ENCODE assay signal across 10 mouse cellular contexts in genomic region chr17:34169279-34169678, GRCm38 (mm10). TPM values are rescaled to one million over a fixed set of nuclear protein-coding genes. Genes with fewer than 3 reads are reported as not detected.
DNase-seq lines count a peak whose midpoint lies in the region; ATAC-seq and TF ChIP-seq lines count a peak whose summit lies in the region.
"Had no signal": no experiment of that assay in that cellular context is flagged by ENCODE, and none has a peak within 500 bp of the region (broad histone marks: within the 10 kb centered on the region; RNA-seq: fewer than 3 reads in every experiment).

No protein-coding gene starts in this region.

- no peaks in the 10 kb centered on the region for H3K9me3 ChIP-seq in limb, embryonic 11.5 days (ENCODE audit: control insufficient read depth, low read length)
- no peaks in the 10 kb centered on the region for H3K9me3 ChIP-seq in limb, embryonic 10.5 days (replicated peaks)
- H3K9me3 ChIP-seq: hindbrain, embryonic 15.5 days; neural tube, embryonic 13.5 days had no signal

- H3K4me3 ChIP-seq in limb, embryonic 11.5 days (ENCODE audit: low read depth, low read length): no peak overlapping the region
- no peak overlapping the region for H3K4me3 ChIP-seq in limb, embryonic 10.5 days
- no peak overlapping the region for H3K4me3 ChIP-seq in lung, adult 2 months (replicated peaks; ENCODE audit: extremely low read depth, low read depth, low read length)
- H3K4me3 ChIP-seq: hindbrain, embryonic 15.5 days; neural tube, embryonic 13.5 days had no signal

- no peaks in the 10 kb centered on the region for H3K4me1 ChIP-seq in limb, embryonic 11.5 days (ENCODE audit: control insufficient read depth, insufficient read depth, low read length)
- no peaks in the 10 kb centered on the region for H3K4me1 ChIP-seq in limb, embryonic 10.5 days
- H3K4me1 ChIP-seq in lung, adult 2 months (ENCODE audit: control insufficient read depth, insufficient read depth, low read length): no peaks in the 10 kb centered on the region
- H3K4me1 ChIP-seq: hindbrain, embryonic 15.5 days; neural tube, embryonic 13.5 days had no signal

- no peak overlapping the region for H3K4me2 ChIP-seq in limb, embryonic 11.5 days (ENCODE audit: low read depth, severe bottlenecking)
- H3K4me2 ChIP-seq: hindbrain, embryonic 15.5 days; neural tube, embryonic 13.5 days had no signal

- no peaks in the 10 kb centered on the region for H3K36me3 ChIP-seq in limb, embryonic 11.5 days (ENCODE audit: control insufficient read depth, insufficient read depth, low read length)
- H3K36me3 ChIP-seq in limb, embryonic 10.5 days: no peaks in the 10 kb centered on the region
- H3K36me3 ChIP-seq: hindbrain, embryonic 15.5 days; neural tube, embryonic 13.5 days had no signal

- peaks cover 3% of the 10 kb centered on the region; the same call in 1 of the 2 replicates for H3K27me3 ChIP-seq in limb, embryonic 11.5 days (ENCODE audit: control insufficient read depth, insufficient read depth, low read length)
- H3K27me3 ChIP-seq in limb, embryonic 10.5 days (ENCODE audit: low read depth, poor library complexity, severe bottlenecking): no peaks in the 10 kb centered on the region; the same call in 1 of the 2 replicates
- H3K27me3 ChIP-seq: hindbrain, embryonic 15.5 days had no signal

- TF ChIP-seq POLR2A in lung, adult 2 months (IDR thresholded peaks at IDR 0.05; ENCODE audit: borderline replicate concordance, extremely low read depth, low read depth, low read length): no peak

- H3K9ac ChIP-seq in limb, embryonic 11.5 days (ENCODE audit: low read length): no peak overlapping the region
- H3K9ac ChIP-seq: hindbrain, embryonic 15.5 days; neural tube, embryonic 13.5 days had no signal

- ATAC-seq in limb, embryonic 11.5 days (ENCODE audit: insufficient number of reproducible peaks, low FRiP score, low TSS enrichment, low read depth): no peak

- WGBS in limb, embryonic 11.5 days: 0% methylated on average over 2 of the region's 2 CpGs
- 4% methylated on average over 2 of the region's 2 CpGs for WGBS in limb, embryonic 10.5 days
- WGBS in lung, adult 2 months: 3% methylated on average over 2 of the region's 2 CpGs

- TF ChIP-seq CTCF in lung, adult 2 months (IDR thresholded peaks at IDR 0.05; ENCODE audit: insufficient read depth, low read length): peak; percentile 79

- no peak overlapping the region for H3K27ac ChIP-seq in limb, embryonic 11.5 days (replicated peaks; ENCODE audit: low read depth, low read length)
- H3K27ac ChIP-seq in limb, embryonic 10.5 days: no peak overlapping the region
- H3K27ac ChIP-seq: hindbrain, embryonic 15.5 days; neural tube, embryonic 13.5 days had no signal

- peak; percentile 20 to 22 for DNase-seq in cerebellum, adult 18-20 months
- DNase-seq in cerebellum, adult 9-11 months: no peak
- DNase-seq in limb, embryonic 11.5 days (ENCODE audit: low spot score): peak; percentile 45
- no peak for DNase-seq in limb, embryonic 10.5 days (ENCODE audit: low spot score)
- peak; percentile 47 for DNase-seq in ZHBTc4 (ENCODE audit: low read depth, low spot score)
- peak; percentile 54 for DNase-seq in forelimb bud, embryonic 11.5 days (ENCODE audit: low read depth, low spot score)
- no peak for DNase-seq in lung, adult 2 months
- peak; percentile 12 for DNase-seq in telencephalon, adult 2 months (ENCODE audit: low read depth, low spot score)

RNA-seq across cellular contexts. Expression of gene H2-DMb1, which starts 16.4 kb away (rescaled TPM):
- polyA plus RNA-seq in limb, embryonic 11.5 days (2014; fragmentation: Nextera tagmentation; extraction: Ambion mirVana): 0.45 and 0.61 TPM in 2 replicates
- polyA plus RNA-seq in limb, embryonic 10.5 days (2016; fragmentation: Nextera tagmentation; extraction: Ambion mirVana): 0.18 and 0.51 TPM in 2 replicates
- polyA plus RNA-seq in lung, adult 2 months (2012; rRNA removed): 146 and 187 TPM in 2 replicates
- polyA plus RNA-seq: neural tube, embryonic 13.5 days had no signal

RNA-seq across cellular contexts. Expression of gene Tap1, which starts 18.1 kb away (rescaled TPM):
- polyA plus RNA-seq in limb, embryonic 11.5 days (2014; fragmentation: Nextera tagmentation; extraction: Ambion mirVana): 2.4 and 3.1 TPM in 2 replicates
- polyA plus RNA-seq in limb, embryonic 10.5 days (2016; fragmentation: Nextera tagmentation; extraction: Ambion mirVana): 1.6 and 3.2 TPM in 2 replicates
- 45.1 and 46.3 TPM in 2 replicates for polyA plus RNA-seq in lung, adult 2 months (2012; rRNA removed)

RNA-seq across cellular contexts. Expression of gene Psmb9, which starts 18.3 kb away (rescaled TPM):
- 0.45 and 2.2 TPM in 2 replicates for polyA plus RNA-seq in limb, embryonic 11.5 days (2014; fragmentation: Nextera tagmentation; extraction: Ambion mirVana)
- 0.78 and 1.1 TPM in 2 replicates for polyA plus RNA-seq in limb, embryonic 10.5 days (2016; fragmentation: Nextera tagmentation; extraction: Ambion mirVana)
- 83.8 and 99.1 TPM in 2 replicates for polyA plus RNA-seq in lung, adult 2 months (2012; rRNA removed)

RNA-seq across cellular contexts. Expression of gene H2-DMb2, which starts 26.2 kb away (rescaled TPM):
- 0.23 TPM in 1 of 2 replicates, not detected in the other for polyA plus RNA-seq in limb, embryonic 11.5 days (2014; fragmentation: Nextera tagmentation; extraction: Ambion mirVana)
- polyA plus RNA-seq in limb, embryonic 10.5 days (2016; fragmentation: Nextera tagmentation; extraction: Ambion mirVana): 0.18 and 0.40 TPM in 2 replicates
- 33.3 and 38.9 TPM in 2 replicates for polyA plus RNA-seq in lung, adult 2 months (2012; rRNA removed)
- polyA plus RNA-seq: neural tube, embryonic 13.5 days had no signal

RNA-seq across cellular contexts. Expression of gene Psmb8, which starts 28.2 kb away (rescaled TPM):
- 1.7 and 1.9 TPM in 2 replicates for polyA plus RNA-seq in limb, embryonic 11.5 days (2014; fragmentation: Nextera tagmentation; extraction: Ambion mirVana)
- 0.74 and 0.87 TPM in 2 replicates for polyA plus RNA-seq in limb, embryonic 10.5 days (2016; fragmentation: Nextera tagmentation; extraction: Ambion mirVana)
- polyA plus RNA-seq in lung, adult 2 months (2012; rRNA removed): 112 and 130 TPM in 2 replicates

Comparison
In these comparisons a context has a peak if more than half of its experiments do, and no peak if none do; other contexts are left out.
1. DNase-seq: peak in cerebellum, adult 18-20 months (2 of 2), limb, embryonic 11.5 days (single experiment), ZHBTc4 (single experiment), forelimb bud, embryonic 11.5 days (single experiment) and telencephalon, adult 2 months (single experiment); none in cerebellum, adult 9-11 months (single experiment), limb, embryonic 10.5 days (single experiment) and lung, adult 2 months (single experiment).
2. RNA of gene H2-DMb1, which starts 16.4 kb away (polyA plus RNA-seq): 146 to 187 TPM in lung, adult 2 months; 0.18 to 0.51 TPM in limb, embryonic 10.5 days and 0.45 to 0.61 TPM in limb, embryonic 11.5 days; every median in the first group is over 10 times any median in the second.
3. RNA of gene Tap1, which starts 18.1 kb away (polyA plus RNA-seq): 45.1 to 46.3 TPM in lung, adult 2 months; 1.6 to 3.2 TPM in limb, embryonic 10.5 days and 2.4 to 3.1 TPM in limb, embryonic 11.5 days; every median in the first group is over 10 times any median in the second.
4. RNA of gene Psmb9, which starts 18.3 kb away (polyA plus RNA-seq): 83.8 to 99.1 TPM in lung, adult 2 months; 0.45 to 2.2 TPM in limb, embryonic 11.5 days and 0.78 to 1.1 TPM in limb, embryonic 10.5 days; every median in the first group is over 10 times any median in the second.